Mouse (Mus musculus): Measurements from ENCODE around the gene Gm20388. TPM values are rescaled to one million over a fixed set of nuclear protein-coding genes. Genes with fewer than 3 reads are reported as not detected.

The Gm20388 gene
- total and polyA plus RNA-seq, 2 experiments from 2014 or later, result 51.3 TPM; not detected in 1

DNA sequence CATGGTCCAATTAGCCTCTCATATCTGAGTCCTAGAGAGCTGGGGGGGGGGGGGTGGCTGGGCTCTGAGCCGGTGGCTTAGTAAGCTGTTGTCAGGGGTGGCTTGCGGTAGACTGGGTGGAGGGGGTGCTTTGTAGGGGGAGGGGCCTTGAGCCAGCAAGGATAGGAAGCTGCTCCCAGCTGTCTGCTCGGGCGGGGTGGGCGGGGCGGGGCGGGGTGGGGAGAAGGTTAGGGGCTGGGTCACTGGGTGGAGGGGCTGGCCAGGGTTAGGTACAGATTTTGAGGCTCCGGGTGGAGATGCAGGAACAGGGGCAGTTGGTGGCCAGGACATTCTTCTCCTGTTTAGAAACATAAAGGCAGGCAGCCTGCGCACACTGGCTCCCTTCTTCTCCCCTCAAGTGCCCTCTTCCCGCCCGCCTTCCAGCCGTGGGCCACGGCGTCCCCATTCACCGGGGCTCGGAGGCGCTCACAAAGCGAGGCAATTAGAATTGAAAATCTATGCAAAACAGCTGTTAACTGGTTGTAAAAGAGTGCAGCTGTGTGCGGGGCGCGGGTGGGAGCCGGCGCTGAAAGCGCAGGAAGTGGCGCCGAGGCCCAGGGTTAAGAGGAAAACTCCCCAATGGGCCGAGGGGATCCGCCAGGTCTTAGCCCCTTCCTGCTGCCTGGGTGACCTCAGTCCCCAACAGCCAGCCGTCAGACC lies 622.0 kb downstream of the Gm20388 start:
- ATAC-seq, result peak; percentile 59
- Histone ChIP-seq H3K9me3 (ENCODE audit: low read length) (no peaks in the 10 kb centered on the region), H3K4me2 (ENCODE audit: low read depth) (peak overlapping the region; percentile 40), H3K4me3 (ENCODE audit: low read depth, low read length) (no peak overlapping the region), H3K9ac (no peak overlapping the region), H3K36me3 (ENCODE audit: insufficient read depth) (no peaks in the 10 kb centered on the region), H3K4me1 (ENCODE audit: insufficient read depth) (peaks cover 25% of the 10 kb centered on the region), H3K27ac (ENCODE audit: low read depth, low read length) (peak overlapping the region; percentile 66; the same call in 1 of the 2 replicates), H3K27me3 (ENCODE audit: insufficient read depth, low read length) (no peaks in the 10 kb centered on the region)
- 5% methylated on average over 27 of the region's 29 CpGs for WGBS
- peak; percentile 70 for DNase-seq
- TF ChIP-seq CTCF (IDR thresholded peaks at IDR 0.05; ENCODE audit: low read depth), result no peak

- H3K9ac ChIP-seq, result no peak overlapping the region
- no peak for ATAC-seq
Measured at GRCm38 (mm10) chr8:120533380-120533779, 622.7 kb downstream of the Gm20388 start.

GRCm38 (mm10) chr8:120534080-120534479 lies 623.4 kb downstream of the Gm20388 start:
- Histone ChIP-seq H3K4me2 (ENCODE audit: low read depth) (no peak overlapping the region), H3K9me3 (ENCODE audit: low read length) (no peaks in the 10 kb centered on the region), H3K27me3 (ENCODE audit: insufficient read depth, low read length) (no peaks in the 10 kb centered on the region), H3K27ac (ENCODE audit: low read depth, low read length) (no peak overlapping the region), H3K36me3 (ENCODE audit: insufficient read depth) (no peaks in the 10 kb centered on the region), H3K4me3 (ENCODE audit: low read depth, low read length) (no peak overlapping the region), H3K9ac (no peak overlapping the region), H3K4me1 (ENCODE audit: insufficient read depth) (peaks cover 25% of the 10 kb centered on the region)
- ATAC-seq (no peak), DNase-seq (no peak)
- no peak for TF ChIP-seq CTCF (IDR thresholded peaks at IDR 0.05; ENCODE audit: low read depth)
- WGBS, result 38% methylated on average over 8 of the region's 8 CpGs

More at GRCm38 (mm10) chr8:120533380-120533779, 622.7 kb downstream of the Gm20388 start:
- 24% methylated on average over 3 of the region's 3 CpGs for WGBS
- H3K36me3 ChIP-seq (ENCODE audit: insufficient read depth), result no peaks in the 10 kb centered on the region
- no peaks in the 10 kb centered on the region for H3K27me3 ChIP-seq (ENCODE audit: insufficient read depth, low read length)
- H3K27ac ChIP-seq (ENCODE audit: low read depth, low read length), result peak overlapping the region; percentile 66; the same call in 1 of the 2 replicates
- H3K4me3 ChIP-seq (ENCODE audit: low read depth, low read length), result no peak overlapping the region
- DNase-seq, result no peak
- peaks cover 25% of the 10 kb centered on the region for H3K4me1 ChIP-seq (ENCODE audit: insufficient read depth)
- H3K9me3 ChIP-seq (ENCODE audit: low read length), result no peaks in the 10 kb centered on the region
- peak overlapping the region; percentile 40; the same call in 1 of the 2 replicates for H3K4me2 ChIP-seq (ENCODE audit: low read depth)
- no peak for TF ChIP-seq CTCF (IDR thresholded peaks at IDR 0.05; ENCODE audit: low read depth)

DNA sequence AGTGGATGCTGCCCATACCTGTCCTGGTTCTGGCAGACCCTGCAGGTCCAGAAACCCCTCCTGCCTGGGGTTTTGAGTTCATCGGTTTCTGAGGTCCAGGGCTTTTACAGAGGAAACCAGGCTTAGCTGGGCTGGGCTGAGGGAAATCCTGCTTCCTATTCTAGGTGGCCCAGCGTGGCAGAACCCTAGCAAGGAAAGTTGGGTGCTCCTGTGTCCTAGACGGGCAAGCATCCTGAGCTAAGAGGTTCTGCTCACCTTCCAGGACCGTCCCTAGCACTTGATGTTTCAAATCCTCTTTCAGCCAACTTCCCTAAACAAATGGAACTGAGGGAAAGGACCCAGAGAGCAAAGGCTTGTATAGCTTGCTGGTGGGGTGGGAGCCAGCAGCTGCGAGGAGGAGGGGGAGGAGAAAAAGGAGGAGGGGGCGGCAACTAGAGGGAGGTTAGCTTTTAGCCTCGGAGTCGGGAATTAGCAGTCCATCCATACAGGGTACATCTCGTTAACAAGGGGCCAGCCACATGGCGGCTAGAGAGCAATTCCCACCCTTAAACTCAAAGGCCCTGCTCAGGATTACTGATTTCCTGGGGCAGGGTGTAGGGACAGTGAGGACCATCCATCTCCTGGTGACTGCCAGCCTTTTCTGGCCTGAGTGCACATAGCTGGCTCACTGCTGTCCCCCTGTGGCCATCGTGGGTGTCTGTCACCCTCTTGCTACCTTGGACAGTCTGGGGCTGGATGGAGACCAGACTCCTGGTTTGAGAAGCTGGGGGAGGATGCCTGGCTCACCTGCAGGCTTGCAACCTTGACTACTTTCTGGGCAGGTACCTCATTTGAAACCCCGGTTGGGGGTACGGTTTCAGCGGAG lies 624.1 kb downstream of the Gm20388 start:
- Histone ChIP-seq H3K4me2 (ENCODE audit: low read depth) (peak overlapping the region; percentile 98; the same call in 1 of the 2 replicates), H3K4me1 (ENCODE audit: insufficient read depth) (peaks cover 31% of the 10 kb centered on the region), H3K27me3 (ENCODE audit: insufficient read depth, low read length) (no peaks in the 10 kb centered on the region), H3K9me3 (ENCODE audit: low read length) (no peaks in the 10 kb centered on the region), H3K9ac (no peak overlapping the region), H3K27ac (ENCODE audit: low read depth, low read length) (no peak overlapping the region), H3K4me3 (ENCODE audit: low read depth, low read length) (peak overlapping the region; percentile 64; the same call in 1 of the 2 replicates), H3K36me3 (ENCODE audit: insufficient read depth) (no peaks in the 10 kb centered on the region)
- WGBS, result 8% methylated on average over 14 of the region's 14 CpGs
- TF ChIP-seq CTCF (IDR thresholded peaks at IDR 0.05; ENCODE audit: low read depth), result peak; percentile 98
- DNase-seq (peak; percentile 86), ATAC-seq (peak; percentile 35; the same call in 1 of the 2 replicates)

DNA sequence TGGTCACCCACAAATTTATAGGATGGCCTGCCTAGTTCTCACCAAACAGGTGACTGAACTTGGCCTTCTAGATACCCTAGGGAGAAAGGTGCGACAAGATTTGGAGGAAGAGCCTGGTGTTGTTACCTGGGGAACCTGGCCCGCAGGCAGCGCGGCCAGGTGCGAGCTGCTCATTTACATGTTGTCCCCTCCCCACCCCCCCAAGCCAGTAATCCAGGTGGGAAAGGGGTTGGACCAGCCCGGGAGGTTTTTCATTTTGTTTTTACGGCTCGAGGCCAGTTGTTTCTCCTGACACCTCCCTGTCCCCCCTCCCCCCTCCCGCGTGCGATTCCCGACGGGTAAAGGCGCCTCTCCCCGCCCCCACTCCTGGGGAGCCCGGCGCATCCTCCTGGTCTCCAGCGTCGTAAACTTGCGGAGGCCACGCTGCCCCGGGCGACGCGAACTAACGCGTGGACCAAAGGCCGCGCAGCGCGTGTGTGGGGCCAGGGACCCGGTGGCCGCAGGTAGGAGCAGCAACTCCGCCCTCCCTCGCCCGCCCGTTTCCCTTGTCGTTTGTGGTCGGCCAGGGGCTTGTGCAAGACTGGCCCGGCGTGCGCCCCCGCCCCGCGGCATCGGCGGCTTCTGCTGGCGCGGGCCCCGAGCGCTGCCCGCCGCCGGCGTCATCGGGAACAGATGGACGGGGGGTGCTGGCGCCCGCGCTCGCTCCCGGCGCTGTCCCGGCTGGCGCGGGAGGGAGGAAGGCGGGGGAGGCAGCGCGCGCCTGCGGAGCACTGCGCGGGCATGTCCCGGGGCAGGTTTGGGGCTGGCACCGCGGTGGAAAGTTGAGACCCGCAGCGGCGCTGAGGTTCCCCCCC lies 625.0 kb downstream of the Gm20388 start:
- Histone ChIP-seq H3K9me3 (ENCODE audit: low read length) (no peaks in the 10 kb centered on the region), H3K27me3 (ENCODE audit: insufficient read depth, low read length) (no peaks in the 10 kb centered on the region), H3K36me3 (ENCODE audit: insufficient read depth) (no peaks in the 10 kb centered on the region), H3K4me1 (ENCODE audit: insufficient read depth) (peaks cover 32% of the 10 kb centered on the region), H3K27ac (ENCODE audit: low read depth, low read length) (peak overlapping the region; percentile 98), H3K9ac (peak overlapping the region; percentile 76), H3K4me3 (ENCODE audit: low read depth, low read length) (peak overlapping the region; percentile 64), H3K4me2 (ENCODE audit: low read depth) (peak overlapping the region; percentile 98)
- WGBS, result 2% methylated on average over 65 of the region's 79 CpGs
- no peak for TF ChIP-seq CTCF (IDR thresholded peaks at IDR 0.05; ENCODE audit: low read depth)
- DNase-seq (peak; percentile 83), ATAC-seq (peak; percentile 4; the same call in 1 of the 2 replicates)

All from forebrain, postnatal 0 days (tissue).